Comparison of ENCODE assay signal across 8 mouse cellular contexts in genomic region chr13:23465600-23466109, GRCm38 (mm10). TPM values are rescaled to one million over a fixed set of nuclear protein-coding genes. Genes with fewer than 3 reads are reported as not detected.
A peak's percentile ranks its signal among the peaks of the same experiment; 100 is the strongest.
DNase-seq lines count a peak whose midpoint lies in the region; ATAC-seq lines count a peak whose summit lies in the region.

TSS of gene Btn1a1 (minus strand) at chr13:23465901.

- peak within 1 kb of the TSS; percentile 93 for H3K4me2 ChIP-seq in heart, embryonic 13.5 days
- peak within 1 kb of the TSS; percentile 77 for H3K4me2 ChIP-seq in liver, embryonic 16.5 days (ENCODE audit: low read depth, low read length)
- H3K4me2 ChIP-seq in stomach, embryonic 16.5 days (ENCODE audit: low read depth, low read length), result peak within 1 kb of the TSS; percentile 90

- H3K9ac ChIP-seq in heart, embryonic 13.5 days, result peak within 1 kb of the TSS; percentile 82
- H3K9ac ChIP-seq in liver, embryonic 16.5 days (ENCODE audit: low read depth, low read length), result peak within 1 kb of the TSS; percentile 81
- H3K9ac ChIP-seq in stomach, embryonic 16.5 days (ENCODE audit: low read length), result peak within 1 kb of the TSS; percentile 67

- H3K27me3 ChIP-seq in heart, embryonic 13.5 days (replicated peaks), result no peaks in the 10 kb centered on the region
- H3K27me3 ChIP-seq in liver, embryonic 16.5 days (ENCODE audit: control insufficient read depth, insufficient read depth, low read depth, low read length), result no peaks in the 10 kb centered on the region
- H3K27me3 ChIP-seq in stomach, embryonic 16.5 days (ENCODE audit: control insufficient read depth, insufficient read depth, low read length), result no peaks in the 10 kb centered on the region

- H3K27ac ChIP-seq in heart, embryonic 13.5 days (replicated peaks), result 0 out of 2 replicates have a peak within 1 kb of the TSS, but pooled peaks have one; percentile 20
- H3K27ac ChIP-seq in liver, embryonic 16.5 days (ENCODE audit: low read length), result peak within 1 kb of the TSS; percentile 82
- no peak within 1 kb of the TSS for H3K27ac ChIP-seq in stomach, embryonic 16.5 days (ENCODE audit: low read length)

- ATAC-seq in heart, embryonic 13.5 days (ENCODE audit: extremely low read depth, insufficient number of reproducible peaks, low FRiP score, low TSS enrichment), result no peak
- ATAC-seq in granulocyte monocyte progenitor cell, adult 5-6 weeks (replicated peaks; ENCODE audit: poor library complexity, severe bottlenecking), result peak; percentile 42
- ATAC-seq in liver, embryonic 16.5 days (ENCODE audit: low read depth), result 0 out of 2 replicates have a peak, but pooled peaks have one; percentile 20
- ATAC-seq in stomach, embryonic 16.5 days (ENCODE audit: insufficient read depth, low FRiP score), result no peak

- H3K4me1 ChIP-seq in heart, embryonic 13.5 days, result peaks cover 25% of the 10 kb centered on the region
- H3K4me1 ChIP-seq in liver, embryonic 16.5 days (ENCODE audit: control insufficient read depth, low read depth, low read length), result peaks cover 23% of the 10 kb centered on the region
- peaks cover 12% of the 10 kb centered on the region; the same call in 1 of the 2 replicates for H3K4me1 ChIP-seq in stomach, embryonic 16.5 days (ENCODE audit: control insufficient read depth, insufficient read depth, low read length)

- DNase-seq in heart, postnatal 25 days (ENCODE audit: low spot score), result no peak
- peak; percentile 67 for DNase-seq in ZHBTc4 (ENCODE audit: low read depth, low spot score)
- no peak for DNase-seq in testis, postnatal 14 days (ENCODE audit: low spot score)
- DNase-seq in left cerebral cortex, postnatal 10 days (ENCODE audit: extremely low spot score in 1 of 2, low spot score in 2 of 2), result no peak

- H3K4me3 ChIP-seq in heart, embryonic 13.5 days, result peak within 1 kb of the TSS; percentile 68
- peak within 1 kb of the TSS; percentile 72 for H3K4me3 ChIP-seq in liver, embryonic 16.5 days (ENCODE audit: low read depth, low read length)
- peak within 1 kb of the TSS; percentile 59 for H3K4me3 ChIP-seq in stomach, embryonic 16.5 days (replicated peaks; ENCODE audit: low read length)

- no peaks in the 10 kb centered on the region for H3K9me3 ChIP-seq in heart, embryonic 13.5 days
- H3K9me3 ChIP-seq in liver, embryonic 16.5 days (replicated peaks; ENCODE audit: control insufficient read depth, low read length), result no peaks in the 10 kb centered on the region
- H3K9me3 ChIP-seq in stomach, embryonic 16.5 days (replicated peaks; ENCODE audit: control insufficient read depth, low read length), result no peaks in the 10 kb centered on the region

- H3K36me3 ChIP-seq in heart, embryonic 13.5 days, result no peaks in the 10 kb centered on the region
- H3K36me3 ChIP-seq in liver, embryonic 16.5 days (ENCODE audit: control insufficient read depth, insufficient read depth), result no peaks in the 10 kb centered on the region
- H3K36me3 ChIP-seq in stomach, embryonic 16.5 days (ENCODE audit: control insufficient read depth, insufficient read depth, low read length), result no peaks in the 10 kb centered on the region

- intact Hi-C loops in heart, postnatal 25 days (cut with DNase I), result no loop called here
- intact Hi-C loops in left cerebral cortex, postnatal 10 days (cut with DNase I), result loop anchor here (5.0 kb wide), 1 partner anchor 37 kb away; no protein-coding TSS in a partner anchor

- WGBS in heart, embryonic 13.5 days, result 2% methylated on average over 7 of the region's 7 CpGs
- WGBS in liver, embryonic 16.5 days (ENCODE audit: insufficient replicate concordance), result 0% methylated on average over 7 of the region's 7 CpGs
- 6% methylated on average over 7 of the region's 7 CpGs for WGBS in stomach, embryonic 16.5 days

RNA-seq across cellular contexts. Expression of gene Btn1a1, which starts in this region (rescaled TPM):
- polyA plus RNA-seq in heart, embryonic 13.5 days (2015; fragmentation: Nextera tagmentation; extraction: Ambion mirVana), result 1.1 and 2.2 TPM in 2 replicates
- total RNA-seq in heart, postnatal 25 days (2021), result not detected
- not detected in 2 replicates for total RNA-seq in granulocyte monocyte progenitor cell, adult 5-6 weeks (2014; fragmentation: Nextera tagmentation)
- total RNA-seq in granulocyte monocyte progenitor cell, adult 5-6 weeks (2017), result not detected in 2 replicates
- 1.9 and 2.0 TPM in 2 replicates for polyA plus RNA-seq in liver, embryonic 16.5 days (2015; fragmentation: Nextera tagmentation; extraction: Ambion mirVana)
- polyA plus RNA-seq in stomach, embryonic 16.5 days (2015; fragmentation: Nextera tagmentation; extraction: Ambion mirVana), result 0.21 and 0.22 TPM in 2 replicates
- total RNA-seq in left cerebral cortex, postnatal 10 days (2021), result not detected

Comparison
In these comparisons a context has a peak if more than half of its experiments do, and no peak if none do; other contexts are left out.
1. Peak in ATAC-seq in granulocyte monocyte progenitor cell, adult 5-6 weeks; RNA of the gene not detected or under 1 TPM.